12 mouse cellular contexts compared by ENCODE assay signal in genomic region chr10:58351670-58352069, GRCm38 (mm10). TPM values are rescaled to one million over a fixed set of nuclear protein-coding genes. Genes with fewer than 3 reads are reported as not detected.
DNase-seq lines count a peak whose midpoint lies in the region; ATAC-seq and TF ChIP-seq lines count a peak whose summit lies in the region.
"Had no signal": no experiment of that assay in that cellular context is flagged by ENCODE, and none has a peak within 500 bp of the region (broad histone marks: within the 10 kb centered on the region; RNA-seq: fewer than 3 reads in every experiment).

No protein-coding gene starts in this region.

- no peak for TF ChIP-seq RAD21 in MEL (IDR thresholded peaks at IDR 0.05; ENCODE audit: low read depth, low read length)

- peak; percentile 88 for ATAC-seq in inflammation-experienced regulatory T-cells, adult 6 months
- peak; percentile 65 for ATAC-seq in megakaryocyte progenitor cell, adult 5-6 weeks (replicated peaks; ENCODE audit: poor library complexity)
- no peak for ATAC-seq in midbrain, embryonic 13.5 days

- TF ChIP-seq POLR2A in MEL (IDR thresholded peaks at IDR 0.05; ENCODE audit: control insufficient read depth in 1 of 2, insufficient read depth in 1 of 2, low read depth in 1 of 2, low read length in 2 of 2, poor library complexity in 1 of 2): no peak

- H3K4me2 ChIP-seq in midbrain, embryonic 13.5 days (replicated peaks): no peak overlapping the region
- H3K4me2 ChIP-seq: heart, embryonic 15.5 days had no signal

- TF ChIP-seq EP300 in MEL (IDR thresholded peaks at IDR 0.05; ENCODE audit: low read depth in 1 of 2, low read length in 2 of 2): peak; percentile 82 to 92

- DNase-seq in layer of hippocampus, adult 2 months (ENCODE audit: low spot score in 2 of 2): no peak
- no peak for DNase-seq in layer of hippocampus, postnatal 10 days (ENCODE audit: low spot score in 2 of 2)
- DNase-seq in MEL (ENCODE audit: low read depth, low spot score): peak; percentile 76
- DNase-seq in kidney, adult 8-10 months: no peak
- no peak for DNase-seq in kidney, postnatal 10 days
- DNase-seq: adrenal gland, adult 8-10 months; cerebellum, adult 9-11 months; right cerebral cortex, adult 18-20 months had no signal

- H3K4me1 ChIP-seq in MEL (ENCODE audit: control insufficient read depth in 1 of 2, insufficient read depth in 2 of 2, low read length in 2 of 2): peaks cover 20 to 28% of the 10 kb centered on the region in 2 experiments
- H3K4me1 ChIP-seq in midbrain, embryonic 13.5 days (replicated peaks): no peaks in the 10 kb centered on the region

- 0 out of 2 replicates have a peak overlapping the region, but pooled peaks have one; percentile 19 for H3K4me3 ChIP-seq in layer of hippocampus, adult 2 months
- no peak overlapping the region for H3K4me3 ChIP-seq in MEL (ENCODE audit: control insufficient read depth in 1 of 2, insufficient read depth in 1 of 2, low read depth in 2 of 2, low read length in 2 of 2)
- H3K4me3 ChIP-seq in midbrain, embryonic 13.5 days (replicated peaks): no peak overlapping the region
- H3K4me3 ChIP-seq: heart, embryonic 15.5 days had no signal

- no peaks in the 10 kb centered on the region for H3K27me3 ChIP-seq in MEL (ENCODE audit: control insufficient read depth in 1 of 2, insufficient read depth in 2 of 2, low read length in 2 of 2)
- H3K27me3 ChIP-seq in midbrain, embryonic 13.5 days: no peaks in the 10 kb centered on the region
- H3K27me3 ChIP-seq: heart, embryonic 15.5 days had no signal

- WGBS in midbrain, embryonic 13.5 days: 95% methylated on average over 2 of the region's 2 CpGs

- no peaks in the 10 kb centered on the region for H3K9me3 ChIP-seq in MEL (replicated peaks; ENCODE audit: insufficient read depth, low read length)
- H3K9me3 ChIP-seq in midbrain, embryonic 13.5 days: no peaks in the 10 kb centered on the region
- H3K9me3 ChIP-seq: heart, embryonic 15.5 days had no signal

- 0 out of 2 replicates have a peak, but pooled peaks cover 1% of the 10 kb centered on the region for H3K79me2 ChIP-seq in MEL (ENCODE audit: control insufficient read depth, insufficient read depth, low read length, poor library complexity)

- peaks cover 0 to 39% of the 10 kb centered on the region in 2 experiments; a peak in 2 of 4 replicates for H3K36me3 ChIP-seq in MEL (ENCODE audit: control insufficient read depth in 1 of 2, insufficient read depth in 2 of 2, low read length in 2 of 2)
- no peaks in the 10 kb centered on the region for H3K36me3 ChIP-seq in midbrain, embryonic 13.5 days
- H3K36me3 ChIP-seq: heart, embryonic 15.5 days had no signal

- no peak for TF ChIP-seq CTCF in layer of hippocampus, adult 2 months (conservative IDR thresholded peaks at IDR 0.05)
- no peak for TF ChIP-seq CTCF in MEL (IDR thresholded peaks at IDR 0.05 in 2 of 3, conservative IDR thresholded peaks at IDR 0.05 in 1 of 3; ENCODE audit: control insufficient read depth in 1 of 3, insufficient read depth in 1 of 3, low read depth in 2 of 3, low read length in 3 of 3, poor library complexity in 1 of 3, severe bottlenecking in 1 of 3)

- H3K9ac ChIP-seq in MEL (ENCODE audit: control insufficient read depth, low read depth, low read length, poor library complexity, severe bottlenecking): peak overlapping the region; percentile 52
- no peak overlapping the region for H3K9ac ChIP-seq in midbrain, embryonic 13.5 days (replicated peaks)
- H3K9ac ChIP-seq: heart, embryonic 15.5 days had no signal

- peak overlapping the region; percentile 67; the same call in 1 of the 2 replicates for H3K27ac ChIP-seq in layer of hippocampus, adult 2 months
- peak overlapping the region; percentile 68 for H3K27ac ChIP-seq in MEL (ENCODE audit: control insufficient read depth, low read depth, low read length)
- H3K27ac ChIP-seq in midbrain, embryonic 13.5 days: no peak overlapping the region

TF ChIP-seq in MEL, 35 proteins besides CTCF, POLR2A, EP300 and RAD21:
- no peak for TF ChIP-seq CHD2 (IDR thresholded peaks at IDR 0.05; ENCODE audit: low read length)
- TF ChIP-seq MYB (IDR thresholded peaks at IDR 0.05; ENCODE audit: low read depth, low read length): no peak
- TF ChIP-seq BHLHE40 (IDR thresholded peaks at IDR 0.05; ENCODE audit: borderline replicate concordance, low read depth, low read length): peak; percentile 35; the same call in 1 of the 2 replicates
- TF ChIP-seq UBTF (IDR thresholded peaks at IDR 0.05; ENCODE audit: borderline replicate concordance, insufficient read depth, low read depth, low read length): no peak
- TF ChIP-seq MAFK (IDR thresholded peaks at IDR 0.05; ENCODE audit: borderline replicate concordance, low read depth, low read length): no peak
- peak; percentile 69; the same call in 1 of the 2 replicates for TF ChIP-seq MEF2A (IDR thresholded peaks at IDR 0.05; ENCODE audit: extremely low read depth, insufficient replicate concordance, low read depth, low read length, poor library complexity, severe bottlenecking)
- TF ChIP-seq RCOR1 (IDR thresholded peaks at IDR 0.05; ENCODE audit: low read depth, low read length): peak; percentile 84
- TF ChIP-seq MXI1 (IDR thresholded peaks at IDR 0.05; ENCODE audit: low read depth, low read length): peak; percentile 70
- TF ChIP-seq MYC (IDR thresholded peaks at IDR 0.05; ENCODE audit: low read depth, low read length): 0 out of 2 replicates have a peak, but pooled peaks have one; percentile 28
- TF ChIP-seq USF2 (IDR thresholded peaks at IDR 0.05; ENCODE audit: borderline replicate concordance in 1 of 2, insufficient read depth in 1 of 2, low read depth in 1 of 2, low read length in 2 of 2): no peak
- no peak for TF ChIP-seq E2F4 (IDR thresholded peaks at IDR 0.05; ENCODE audit: borderline replicate concordance, low read depth, low read length)
- TF ChIP-seq ETS1 (IDR thresholded peaks at IDR 0.05; ENCODE audit: low read depth, low read length): peak; percentile 76
- TF ChIP-seq GABPA (IDR thresholded peaks at IDR 0.05; ENCODE audit: low read depth, low read length): no peak
- peak; percentile 87 for TF ChIP-seq SIN3A (IDR thresholded peaks at IDR 0.05; ENCODE audit: low read length)
- TF ChIP-seq POLR2AphosphoS5 (IDR thresholded peaks at IDR 0.05; ENCODE audit: borderline replicate concordance, low read depth, low read length): no peak
- no peak for TF ChIP-seq ZMIZ1 (IDR thresholded peaks at IDR 0.05; ENCODE audit: low read depth, low read length)
- peak; percentile 87 for TF ChIP-seq ELF1 (IDR thresholded peaks at IDR 0.05; ENCODE audit: low read depth, low read length)
- no peak for TF ChIP-seq NRF1 (IDR thresholded peaks at IDR 0.05; ENCODE audit: insufficient read depth, low read depth, low read length, poor library complexity, severe bottlenecking)
- TF ChIP-seq TBP (IDR thresholded peaks at IDR 0.05; ENCODE audit: low read depth, low read length): no peak
- peak; percentile 28; the same call in 1 of the 2 replicates for TF ChIP-seq TAL1 (IDR thresholded peaks at IDR 0.05; ENCODE audit: low read length)
- peak; percentile 98 for TF ChIP-seq ZNF384 (IDR thresholded peaks at IDR 0.05; ENCODE audit: low read depth, low read length)
- TF ChIP-seq POLR2AphosphoS2 (IDR thresholded peaks at IDR 0.05; ENCODE audit: low read length): no peak
- TF ChIP-seq MAX (IDR thresholded peaks at IDR 0.05; ENCODE audit: low read length): no peak
- TF ChIP-seq JUND (IDR thresholded peaks at IDR 0.05; ENCODE audit: low read depth, low read length): 0 out of 2 replicates have a peak, but pooled peaks have one; percentile 20
- TF ChIP-seq MAZ (IDR thresholded peaks at IDR 0.05; ENCODE audit: low read depth, low read length): no peak
- no peak for TF ChIP-seq NELFE (IDR thresholded peaks at IDR 0.05; ENCODE audit: low read depth, low read length)
- no peak for TF ChIP-seq KAT2A (conservative IDR thresholded peaks at IDR 0.05; ENCODE audit: low read depth, low read length)
- peak; percentile 58 for TF ChIP-seq TCF12 (IDR thresholded peaks at IDR 0.05; ENCODE audit: low read depth, low read length)
- TF ChIP-seq USF1 (IDR thresholded peaks at IDR 0.05; ENCODE audit: low read depth, low read length): no peak
- TF ChIP-seq HCFC1 (IDR thresholded peaks at IDR 0.05; ENCODE audit: low read depth, low read length): 0 out of 2 replicates have a peak, but pooled peaks have one; percentile 35
- no peak for TF ChIP-seq CHD1 (IDR thresholded peaks at IDR 0.05; ENCODE audit: low read depth, low read length)
- no peak for TF ChIP-seq SMC3 (IDR thresholded peaks at IDR 0.05; ENCODE audit: low read depth, low read length)
- peak; percentile 79 for TF ChIP-seq GATA1 (IDR thresholded peaks at IDR 0.05; ENCODE audit: low read depth, low read length)
- TF ChIP-seq ZC3H11A (IDR thresholded peaks at IDR 0.05; ENCODE audit: low read depth, low read length): no peak
- TF ChIP-seq ZKSCAN1 (IDR thresholded peaks at IDR 0.05; ENCODE audit: low read depth, low read length): 0 out of 2 replicates have a peak, but pooled peaks have one; percentile 22

RNA-seq across cellular contexts. Expression of gene Lims1, which starts 28.4 kb away (rescaled TPM):
- 10 to 100 TPM; 20.7 to 22.6 TPM for total RNA-seq in layer of hippocampus, adult 2 months (2021)
- total RNA-seq in layer of hippocampus, postnatal 10 days (2021): 10 to 100 TPM; 30.2 to 30.8 TPM
- 28.5 and 32.4 TPM in 2 replicates for total RNA-seq in MEL (2012; rRNA removed)
- polyA plus RNA-seq in MEL (2012; ENCODE audit: insufficient read depth in 1 of 2, insufficient read length in 2 of 2, low read depth in 1 of 2, low replicate concordance in 2 of 2, missing spikeins in 1 of 2): 10 to 100 TPM in 1 of 2 experiments, not detected in 1; 24.9 TPM
- 100 to 1,000 TPM in 2 of 3 experiments, 10 to 100 TPM in 1; 96.1 to 111 (median 106) TPM for polyA plus RNA-seq in inflammation-experienced regulatory T-cells, adult 6 months (2017; shearing (Covaris generic))
- total RNA-seq in megakaryocyte progenitor cell, adult 5-6 weeks (2015): 107 and 116 TPM in 2 replicates
- 68.9 and 71.3 TPM in 2 replicates for total RNA-seq in megakaryocyte progenitor cell, adult 5-6 weeks (2017)
- polyA plus RNA-seq in midbrain, embryonic 13.5 days (2015; fragmentation: Nextera tagmentation; extraction: Ambion mirVana): 62.1 and 65.6 TPM in 2 replicates
